Mouse (Mus musculus): ENCODE results near the gene Fcgr4.
"Not testable (repeated sequence)": the region's sequence is repeated elsewhere in the genome, so short reads cannot be mapped to it uniquely, and the experiment has no call there.

Gene Fcgr4

DNA sequence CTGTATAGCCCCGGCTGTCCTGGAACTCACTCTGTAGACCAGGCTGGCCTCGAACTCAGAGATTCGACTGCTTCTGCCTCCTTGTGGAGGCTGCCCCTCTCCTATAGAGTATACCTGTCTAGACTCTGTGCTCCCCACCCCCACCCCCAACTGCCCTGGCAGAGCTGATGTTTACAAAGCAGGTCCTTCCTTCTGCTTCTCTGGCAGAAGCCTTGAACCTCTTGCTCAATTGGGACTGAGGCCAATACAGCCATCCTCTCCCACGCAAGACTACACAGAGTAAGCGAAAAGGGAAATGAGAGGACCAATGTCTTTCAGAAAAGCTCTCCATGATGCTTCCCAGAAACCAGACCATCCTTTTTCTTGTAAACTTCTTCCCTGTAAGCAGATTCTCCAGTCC is 38.5 kb downstream of the Fcgr4 start:
- DNase-seq (ENCODE audit: low spot score) = peak; percentile 55

- DNase-seq (ENCODE audit: low spot score) = peak; percentile 46
Measured at GRCm38 (mm10) chr1:171059203-171059602, 40.5 kb downstream of the Fcgr4 start.

- DNase-seq (ENCODE audit: low spot score) = peak; percentile 36
Measured at GRCm38 (mm10) chr1:171060392-171060791, 41.7 kb downstream of the Fcgr4 start.

GRCm38 (mm10) chr1:171061566-171061965 is 42.8 kb downstream of the Fcgr4 start:
- DNase-seq (ENCODE audit: low spot score) = no peak

- not testable (repeated sequence) for DNase-seq (ENCODE audit: low spot score)
Measured at GRCm38 (mm10) chr1:171063569-171064490, 45.1 kb downstream of the Fcgr4 start.

DNA sequence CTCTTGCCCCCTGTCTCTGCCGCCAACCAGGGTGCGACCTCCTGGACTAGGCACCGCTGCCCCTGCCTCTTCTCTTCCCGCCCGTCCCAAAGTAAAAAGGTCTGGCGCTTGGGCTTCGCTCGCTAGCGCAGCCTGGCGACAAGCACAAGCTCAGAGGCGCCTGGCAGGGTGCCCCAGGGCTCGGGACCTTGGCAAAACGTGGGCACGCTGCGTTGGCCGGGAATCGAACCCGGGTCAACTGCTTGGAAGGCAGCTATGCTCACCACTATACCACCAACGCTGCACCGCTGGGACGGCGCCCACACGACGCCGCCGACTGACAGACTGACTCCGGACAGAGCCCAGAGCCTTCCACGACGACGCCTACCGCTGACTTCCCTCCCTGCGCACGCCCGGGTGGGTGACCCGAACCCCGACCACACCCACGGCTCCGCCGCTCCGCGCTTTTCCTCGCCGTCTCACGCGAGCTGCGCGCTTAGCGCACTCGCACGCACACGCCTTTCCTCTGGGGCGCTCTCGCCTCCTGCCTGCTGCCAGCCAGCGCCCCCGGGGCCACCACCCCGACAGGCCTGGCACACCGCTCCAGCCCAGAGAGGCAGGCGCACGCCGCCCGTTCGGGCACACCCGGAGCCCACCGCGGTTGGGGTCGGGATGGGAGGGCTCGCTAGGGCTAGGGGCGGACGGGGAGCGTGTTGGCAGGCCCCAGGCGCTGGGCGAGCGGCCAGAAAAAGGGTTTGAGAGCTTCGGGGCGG is 45.9 kb downstream of the Fcgr4 start, which contains the start of gene Fcgr3:
TSS of gene Fcgr3 (minus strand) at position 445 of the 752 bp plus-strand sequence.
- peak; percentile 67 for DNase-seq (ENCODE audit: low spot score)

DNA sequence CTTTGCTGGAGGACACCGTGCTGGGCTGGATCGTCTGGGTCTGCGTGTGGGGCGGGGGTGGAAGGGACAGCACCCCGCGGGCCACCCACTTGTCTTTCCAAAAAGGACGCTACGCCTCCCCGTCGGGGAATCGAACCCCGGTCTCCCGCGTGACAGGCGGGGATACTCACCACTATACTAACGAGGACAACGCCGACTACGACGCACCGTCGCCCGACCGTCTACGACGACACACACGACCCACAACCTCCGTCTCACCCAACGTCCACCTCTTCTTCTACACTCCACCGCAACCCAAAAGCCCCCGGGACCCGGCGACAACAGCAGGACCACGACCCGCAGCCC is 46.5 kb downstream of the Fcgr4 start:
- peak; percentile 42 for DNase-seq (ENCODE audit: low spot score)

- DNase-seq (ENCODE audit: low spot score) = not testable (repeated sequence)
Measured at GRCm38 (mm10) chr1:171065768-171066167, 47.0 kb downstream of the Fcgr4 start.

DNA sequence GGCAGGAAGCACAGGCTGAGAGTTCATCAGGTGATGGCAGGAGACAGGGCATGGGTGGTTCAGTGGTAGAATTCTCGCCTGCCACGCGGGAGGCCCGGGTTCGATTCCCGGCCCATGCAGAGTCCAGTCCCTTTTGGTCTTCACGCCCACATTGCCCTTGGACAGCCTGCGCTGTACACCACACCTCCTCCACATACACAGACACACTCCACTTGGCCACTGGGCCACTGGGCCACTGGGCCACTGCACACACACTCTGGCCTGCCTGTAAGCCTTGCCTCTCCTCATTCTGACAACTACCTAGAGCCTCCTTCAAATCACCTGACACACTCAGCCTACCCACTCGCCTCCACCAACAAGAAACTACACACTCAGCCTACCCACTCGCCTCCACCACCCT is 47.9 kb downstream of the Fcgr4 start:
- DNase-seq (ENCODE audit: low spot score) = not testable (repeated sequence)

- not testable (repeated sequence) for DNase-seq (ENCODE audit: low spot score)
Measured at GRCm38 (mm10) chr1:171067928-171068327, 49.2 kb downstream of the Fcgr4 start.

DNA sequence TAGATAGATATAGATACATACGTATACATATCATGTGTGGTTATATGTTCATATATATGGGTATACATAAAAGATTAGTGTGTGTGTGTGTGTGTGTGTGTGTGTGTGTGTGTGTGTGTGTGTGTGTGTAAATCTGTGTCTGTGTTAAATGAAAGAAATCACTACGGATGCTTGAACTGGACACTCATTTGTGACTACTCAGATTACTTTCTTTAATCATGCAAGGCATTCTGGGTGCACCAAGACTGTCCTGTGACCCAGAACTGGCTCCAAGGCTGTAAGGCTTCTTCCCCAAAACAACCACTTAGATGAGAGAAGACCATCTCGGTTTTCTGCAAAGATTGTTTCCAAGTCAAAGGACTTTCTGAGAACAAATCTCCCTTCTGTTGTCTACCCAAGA is 50.8 kb downstream of the Fcgr4 start:
- not testable (repeated sequence) for DNase-seq (ENCODE audit: low spot score)

GRCm38 (mm10) chr1:171070879-171071278 is 52.2 kb downstream of the Fcgr4 start:
- not testable (repeated sequence) for DNase-seq (ENCODE audit: low spot score)

DNA sequence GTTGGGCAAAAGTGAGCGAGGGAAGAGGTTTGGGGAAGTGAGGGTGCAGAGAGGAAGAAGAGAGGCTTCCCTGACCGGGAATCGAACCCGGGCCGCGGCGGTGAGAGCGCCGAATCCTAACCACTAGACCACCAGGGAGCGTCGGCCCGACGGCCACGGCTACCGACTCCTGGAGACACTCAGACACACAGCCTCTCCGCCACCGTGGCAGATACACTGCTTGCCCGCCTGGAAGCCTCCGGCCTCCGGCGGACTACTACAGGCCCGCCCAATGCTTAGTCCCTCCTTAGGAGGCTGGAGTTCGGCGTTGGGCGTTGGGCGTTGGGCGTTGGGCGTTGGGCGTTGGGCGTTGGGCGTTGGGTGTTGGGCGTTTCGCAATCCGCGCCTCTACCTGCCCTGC is 53.0 kb downstream of the Fcgr4 start:
- not testable (repeated sequence) for DNase-seq (ENCODE audit: low spot score)

DNA sequence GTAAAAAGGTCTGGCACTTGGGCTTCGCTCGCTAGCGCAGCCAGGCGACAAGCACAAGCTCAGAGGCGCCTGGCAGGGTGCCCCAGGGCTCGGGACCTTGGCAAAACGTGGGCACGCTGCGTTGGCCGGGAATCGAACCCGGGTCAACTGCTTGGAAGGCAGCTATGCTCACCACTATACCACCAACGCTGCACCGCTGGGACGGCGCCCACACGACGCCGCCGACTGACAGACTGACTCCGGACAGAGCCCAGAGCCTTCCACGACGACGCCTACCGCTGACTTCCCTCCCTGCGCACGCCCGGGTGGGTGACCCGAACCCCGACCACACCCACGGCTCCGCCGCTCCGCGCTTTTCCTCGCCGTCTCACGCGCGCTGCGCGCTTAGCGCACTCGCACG is 53.5 kb downstream of the Fcgr4 start:
- not testable (repeated sequence) for DNase-seq (ENCODE audit: low spot score)

DNA sequence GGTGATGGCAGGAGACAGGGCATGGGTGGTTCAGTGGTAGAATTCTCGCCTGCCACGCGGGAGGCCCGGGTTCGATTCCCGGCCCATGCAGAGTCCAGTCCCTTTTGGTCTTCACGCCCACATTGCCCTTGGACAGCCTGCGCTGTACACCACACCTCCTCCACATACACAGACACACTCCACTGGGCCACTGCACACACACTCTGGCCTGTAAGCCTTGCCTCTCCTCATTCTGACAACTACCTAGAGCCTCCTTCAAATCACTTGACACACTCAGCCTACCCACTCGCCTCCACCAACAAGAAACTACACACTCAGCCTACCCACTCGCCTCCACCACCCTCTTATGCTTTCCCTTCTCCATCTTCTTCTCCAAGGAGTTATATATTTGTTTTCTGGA is 55.6 kb downstream of the Fcgr4 start:
- DNase-seq (ENCODE audit: low spot score) = not testable (repeated sequence)

- DNase-seq (ENCODE audit: low spot score) = not testable (repeated sequence)
Measured at GRCm38 (mm10) chr1:171076176-171076575, 57.5 kb downstream of the Fcgr4 start.

- not testable (repeated sequence) for DNase-seq (ENCODE audit: low spot score)
Measured at GRCm38 (mm10) chr1:171077192-171077591, 58.5 kb downstream of the Fcgr4 start.

DNA sequence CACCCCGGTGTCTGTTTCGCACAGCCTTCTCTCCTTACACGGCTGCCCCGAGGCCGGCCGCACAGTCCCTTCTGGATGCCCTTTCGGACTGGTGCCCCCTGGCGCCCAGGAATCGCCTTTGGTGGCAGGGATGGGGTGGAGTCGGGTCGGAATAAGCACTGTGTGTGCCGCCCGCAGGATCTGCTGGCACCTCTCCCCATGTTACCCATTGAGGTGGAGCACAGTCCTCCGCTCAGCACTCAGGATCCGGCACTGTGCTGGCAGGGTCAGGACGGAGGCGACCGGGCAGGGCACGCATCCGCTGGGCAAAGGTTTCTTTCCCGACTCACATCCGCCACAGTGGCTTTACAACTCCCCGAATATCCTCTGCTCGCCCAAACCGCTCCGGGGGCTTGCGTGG is 59.2 kb downstream of the Fcgr4 start:
- not testable (repeated sequence) for DNase-seq (ENCODE audit: low spot score)

DNA sequence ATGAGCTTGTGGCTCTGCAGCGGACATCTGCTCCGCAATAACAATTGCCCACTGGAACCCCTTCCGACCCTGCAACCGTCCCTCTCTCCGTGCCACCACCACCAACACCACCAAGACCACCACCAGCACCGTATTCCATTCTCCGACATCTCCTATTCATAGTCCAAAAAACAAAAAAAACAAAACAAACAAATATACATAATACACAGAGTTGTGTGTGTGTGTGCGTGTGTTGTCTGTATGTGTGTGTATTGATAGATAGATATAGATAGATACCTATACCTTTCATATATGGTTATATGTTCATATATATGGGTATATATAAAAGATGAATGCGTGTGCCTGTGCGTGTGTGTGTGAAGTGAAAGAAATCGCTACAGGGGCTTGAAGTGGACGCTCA is 59.7 kb downstream of the Fcgr4 start:
- DNase-seq (ENCODE audit: low spot score) = not testable (repeated sequence)

DNA sequence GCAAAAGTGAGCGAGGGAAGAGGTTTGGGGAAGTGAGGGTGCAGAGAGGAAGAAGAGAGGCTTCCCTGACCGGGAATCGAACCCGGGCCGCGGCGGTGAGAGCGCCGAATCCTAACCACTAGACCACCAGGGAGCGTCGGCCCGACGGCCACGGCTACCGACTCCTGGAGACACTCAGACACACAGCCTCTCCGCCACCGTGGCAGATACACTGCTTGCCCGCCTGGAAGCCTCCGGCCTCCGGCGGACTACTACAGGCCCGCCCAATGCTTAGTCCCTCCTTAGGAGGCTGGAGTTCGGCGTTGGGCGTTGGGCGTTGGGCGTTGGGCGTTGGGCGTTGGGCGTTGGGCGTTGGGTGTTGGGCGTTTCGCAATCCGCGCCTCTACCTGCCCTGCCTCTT is 60.6 kb downstream of the Fcgr4 start:
- DNase-seq (ENCODE audit: low spot score) = not testable (repeated sequence)
